Mouse (Mus musculus) telencephalon, adult 2 months (tissue): ENCODE results near the gene Stat5a.
A peak's percentile ranks its signal among the peaks of the same experiment; 100 is the strongest.

ENCODE experiments used
- DNase-seq: peaks from one replicate; pipeline ENCODE4 v3.0.0-alpha.2; 2011; ENCODE audit warnings: low read depth, low spot score

Stat5a gene

GRCm38 (mm10) chr11:100860198-100861048, 1.3 kb downstream of the Stat5a start:
- no peak for DNase-seq

GRCm38 (mm10) chr11:100861335-100861734, 2.2 kb downstream of the Stat5a start:
- DNase-seq = no peak

GRCm38 (mm10) chr11:100861836-100862235, 2.7 kb downstream of the Stat5a start:
- DNase-seq = no peak

DNA sequence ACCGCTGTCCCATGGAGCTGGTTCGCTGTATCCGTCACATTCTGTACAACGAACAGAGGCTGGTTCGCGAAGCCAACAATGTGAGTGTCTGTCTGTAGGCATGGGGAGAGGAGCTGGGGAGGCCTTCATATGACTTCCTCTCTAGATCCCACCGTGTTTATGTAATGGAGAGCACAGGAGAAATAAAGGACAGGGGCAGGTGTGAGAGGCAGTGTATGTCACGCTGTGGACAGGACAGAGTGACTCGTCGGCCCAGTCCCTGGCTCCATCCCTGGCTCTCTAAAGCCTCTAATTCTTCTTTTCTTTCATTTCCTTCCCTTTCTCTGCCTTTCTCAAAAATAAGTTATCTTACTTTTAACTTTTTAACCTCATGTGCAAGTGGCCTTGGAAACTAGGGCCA, 4.0 kb downstream of the Stat5a start:
- DNase-seq = no peak

DNA sequence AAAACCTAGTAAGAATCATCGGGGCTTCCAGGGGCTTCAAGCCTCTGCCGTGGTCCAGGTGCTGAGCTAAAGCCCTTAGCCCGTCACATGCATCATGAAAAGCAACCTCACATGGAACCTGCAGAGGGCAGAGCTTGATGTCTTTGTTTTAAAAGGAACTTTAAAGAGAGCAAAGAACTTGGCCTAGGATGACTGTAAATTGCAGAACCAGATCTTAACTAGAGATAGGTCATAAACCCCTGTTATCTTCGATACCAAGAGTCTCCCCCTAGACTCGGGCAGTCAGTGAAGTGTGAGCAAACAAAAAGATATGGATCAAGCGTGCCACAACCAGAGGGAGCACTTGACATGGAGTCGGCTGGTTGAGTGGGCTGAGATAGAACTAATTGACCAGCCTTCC, 6.5 kb downstream of the Stat5a start:
- DNase-seq = no peak

DNA sequence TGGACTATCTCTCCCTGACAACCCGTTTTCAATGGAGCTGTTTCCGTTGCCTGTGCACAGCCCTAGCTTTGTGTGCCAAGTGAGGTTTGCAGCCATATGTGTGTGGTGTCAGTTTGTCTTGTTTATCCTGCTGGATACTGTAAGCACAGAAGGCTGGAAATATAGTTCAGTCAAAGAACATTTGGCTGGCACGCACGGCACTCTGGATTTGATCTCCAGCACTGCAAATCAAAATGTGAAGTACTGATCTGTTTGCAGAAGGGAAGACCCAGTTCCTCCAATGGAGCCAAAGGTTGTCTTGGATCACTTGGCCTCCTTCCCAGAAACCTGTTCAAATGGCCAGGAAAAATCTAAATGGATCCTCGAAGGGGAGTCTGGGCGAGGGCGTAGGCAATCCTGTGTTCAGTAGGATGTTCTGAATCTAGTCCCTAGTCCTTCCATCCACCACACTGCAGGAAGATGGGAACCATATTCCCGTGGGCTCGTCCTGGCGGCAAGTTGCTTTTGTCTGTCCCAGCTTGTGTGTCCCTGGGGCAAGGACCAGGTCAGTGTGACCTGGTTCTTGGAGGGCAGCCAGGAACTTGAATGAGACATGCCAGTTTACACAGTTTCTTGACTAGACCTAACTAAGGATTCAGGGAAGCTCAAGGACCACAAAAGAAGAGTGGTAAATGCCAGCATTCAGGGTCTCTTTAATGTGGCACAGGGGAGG, 11.3 kb downstream of the Stat5a start:
- DNase-seq = peak; percentile 50

- DNase-seq = no peak
Measured at GRCm38 (mm10) chr11:100870968-100871350, 11.8 kb downstream of the Stat5a start.

- no peak for DNase-seq
Measured at GRCm38 (mm10) chr11:100875761-100876160, 16.6 kb downstream of the Stat5a start.

DNA sequence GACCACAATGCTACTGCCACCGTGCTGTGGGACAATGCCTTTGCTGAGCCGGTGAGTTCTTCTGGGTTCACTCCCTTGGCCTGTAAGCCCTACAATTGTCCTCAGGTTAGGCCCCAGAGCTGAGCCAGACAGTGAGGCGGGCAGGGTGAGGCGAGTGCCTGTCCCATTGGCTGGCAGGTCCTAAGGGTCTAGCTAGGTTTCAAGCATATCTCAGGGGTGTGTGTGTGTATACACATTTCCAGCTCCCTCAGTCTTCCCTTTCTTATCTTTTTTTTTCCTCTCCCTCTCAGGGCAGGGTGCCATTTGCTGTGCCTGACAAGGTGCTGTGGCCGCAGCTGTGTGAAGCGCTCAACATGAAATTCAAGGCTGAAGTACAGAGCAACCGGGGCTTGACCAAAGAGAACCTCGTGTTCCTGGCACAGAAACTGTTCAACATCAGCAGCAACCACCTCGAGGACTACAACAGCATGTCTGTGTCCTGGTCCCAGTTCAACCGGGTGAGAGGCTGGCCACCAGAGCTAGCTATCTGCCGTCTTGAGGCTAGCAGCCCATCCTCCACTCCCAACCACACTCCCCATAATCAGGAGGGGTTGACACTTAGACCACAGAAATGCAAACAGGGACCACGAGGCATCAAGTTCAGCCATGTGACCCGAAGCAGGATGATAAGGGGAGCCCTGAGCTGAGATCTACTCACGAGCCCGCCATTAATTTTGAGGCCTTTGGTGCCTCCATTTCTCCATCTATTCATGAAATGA, 20.3 kb downstream of the Stat5a start:
- DNase-seq = no peak

- no peak for DNase-seq
Measured at GRCm38 (mm10) chr11:100883640-100884039, 24.5 kb downstream of the Stat5a start.

- no peak for DNase-seq
Measured at GRCm38 (mm10) chr11:100885472-100885871, 26.3 kb downstream of the Stat5a start.

GRCm38 (mm10) chr11:100886188-100886740, 27.1 kb downstream of the Stat5a start:
- DNase-seq = no peak

GRCm38 (mm10) chr11:100887236-100887635, 28.1 kb downstream of the Stat5a start:
- no peak for DNase-seq

GRCm38 (mm10) chr11:100887764-100888163, 28.6 kb downstream of the Stat5a start:
- no peak for DNase-seq

DNA sequence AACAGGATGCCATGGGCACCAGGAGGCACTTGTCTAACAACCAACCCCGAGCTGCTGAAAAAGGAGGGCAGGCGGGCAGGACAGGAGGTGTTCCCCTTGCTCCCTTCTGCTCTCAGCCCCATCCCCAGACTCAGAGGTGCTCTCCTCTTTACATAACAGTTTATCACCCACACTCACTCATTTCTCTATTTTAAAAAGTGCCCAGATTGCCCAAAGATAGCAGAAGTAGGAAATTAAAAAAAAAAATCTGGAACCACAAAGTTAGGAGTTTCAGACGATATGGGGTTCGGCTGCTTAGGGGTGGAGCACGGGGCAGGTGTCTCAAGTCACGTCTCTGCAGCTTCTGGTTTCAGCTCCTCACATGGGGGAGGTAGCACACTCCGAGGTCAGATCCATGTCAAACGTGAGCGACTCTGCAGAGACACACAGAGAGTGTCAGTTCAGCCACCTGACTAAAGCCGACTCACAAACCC, 29.2 kb downstream of the Stat5a start:
- DNase-seq = no peak

- no peak for DNase-seq
Measured at GRCm38 (mm10) chr11:100890481-100890880, 31.3 kb downstream of the Stat5a start.

- no peak for DNase-seq
Measured at GRCm38 (mm10) chr11:100891256-100892123, 32.3 kb downstream of the Stat5a start.

DNA sequence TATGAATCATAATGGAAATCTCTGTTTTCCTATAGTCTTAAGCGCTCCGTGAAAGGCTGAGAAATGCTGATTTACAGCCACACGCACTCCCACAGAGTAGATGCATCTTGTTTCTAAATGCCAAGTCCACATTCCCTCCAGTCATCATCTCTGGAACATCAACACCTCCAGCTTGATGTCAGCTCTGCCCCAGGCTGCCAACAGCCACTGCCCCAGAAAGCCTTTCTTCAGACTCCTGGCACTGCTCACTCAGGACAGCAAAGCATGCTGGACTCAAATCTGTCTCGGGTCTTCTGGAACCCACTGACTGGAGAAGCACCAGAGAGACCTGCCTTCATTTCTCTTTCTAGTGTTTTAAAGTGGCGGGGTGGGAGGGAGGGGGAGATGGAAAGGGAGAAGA, 33.3 kb downstream of the Stat5a start:
- DNase-seq = no peak

DNA sequence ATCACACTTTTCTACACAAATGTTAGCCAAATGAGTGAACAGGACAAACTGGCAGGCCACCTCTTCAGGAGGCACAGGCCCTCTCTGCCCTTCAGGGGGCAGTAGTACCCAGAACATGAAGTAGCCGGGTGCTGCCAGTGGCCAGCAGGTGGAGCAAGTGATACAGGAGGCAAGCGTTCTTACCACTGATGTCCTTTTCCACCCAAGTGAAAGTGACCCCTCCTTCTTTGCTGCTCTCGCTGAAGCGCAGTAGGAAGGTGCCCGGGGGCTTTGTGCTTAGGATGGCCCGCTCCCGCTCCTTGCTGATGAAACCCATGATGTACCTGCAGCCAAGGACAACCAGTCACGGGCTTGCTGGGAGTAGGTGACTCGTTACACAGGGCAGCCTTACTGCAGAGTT, 34.3 kb downstream of the Stat5a start:
- DNase-seq = peak; percentile 72

DNA sequence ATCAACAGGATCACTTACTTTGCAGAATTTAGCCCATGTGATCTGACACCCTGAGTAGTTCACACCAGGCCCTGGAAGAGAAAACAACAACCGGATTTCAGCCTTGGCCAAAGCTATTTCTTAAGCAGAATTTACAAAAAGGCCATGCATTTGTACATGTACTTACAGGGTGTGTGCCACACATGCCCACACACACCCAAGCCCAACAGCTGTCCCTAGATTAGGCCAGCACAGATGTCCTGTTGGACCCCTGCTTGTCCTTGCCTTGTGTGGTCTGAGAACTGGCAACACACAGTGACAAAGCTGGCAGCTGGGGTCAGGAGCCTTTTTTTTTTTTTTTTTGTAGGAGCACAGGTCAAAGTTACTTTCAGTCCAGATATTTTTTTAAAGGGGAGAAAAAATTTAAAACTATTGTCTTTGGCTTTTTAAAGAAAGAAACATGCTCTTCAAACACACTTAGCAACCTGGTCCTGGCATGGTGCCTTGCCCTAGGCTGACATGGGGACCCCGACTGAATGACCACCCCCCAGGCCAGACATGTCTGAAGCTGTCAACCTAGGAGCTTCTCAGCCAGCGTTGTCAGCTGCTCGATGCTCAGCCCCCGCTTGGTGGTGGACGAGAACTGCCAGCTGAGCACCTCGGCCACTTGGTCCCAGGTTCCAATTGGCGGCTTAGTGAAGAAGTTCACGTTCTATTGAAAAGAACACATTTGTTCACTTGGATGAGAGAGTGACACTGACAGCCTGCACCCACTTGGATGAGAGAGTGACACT, 35.2 kb downstream of the Stat5a start:
- DNase-seq = no peak
